Mouse (Mus musculus) CD4-positive, CD25-positive, alpha-beta regulatory T cell, adult 2 months (primary cell): ENCODE results near the gene Gbgt1.

Experiments used
- DNase-seq: peaks from one replicate; pipeline ENCODE4 v3.0.0-alpha.2; 2012; ENCODE audit warnings: low read depth, low spot score

Gene Gbgt1

GRCm38 (mm10) chr2:28498431-28498830 lies 1.7 kb downstream of the Gbgt1 start:
- DNase-seq: no peak

DNA sequence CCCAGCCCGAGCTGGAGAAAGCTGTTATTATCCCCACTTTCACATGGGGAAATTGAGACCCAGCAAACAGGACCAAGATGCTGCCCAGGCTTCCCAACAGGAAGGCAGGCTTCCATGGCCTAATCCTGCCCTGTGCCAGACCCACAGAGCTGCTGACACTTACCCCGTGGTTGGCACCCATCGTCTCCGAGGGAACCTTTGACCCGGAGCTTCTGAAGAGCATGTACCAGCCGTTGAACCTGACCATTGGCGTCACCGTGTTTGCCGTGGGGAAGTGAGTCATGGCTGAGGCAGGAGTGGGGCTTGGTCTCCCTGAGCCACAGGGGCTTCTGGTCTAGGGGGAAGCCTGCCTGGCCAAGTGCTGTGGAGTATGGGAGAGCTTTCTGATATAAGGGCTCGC lies 6.3 kb downstream of the Gbgt1 start:
- DNase-seq: no peak

DNA sequence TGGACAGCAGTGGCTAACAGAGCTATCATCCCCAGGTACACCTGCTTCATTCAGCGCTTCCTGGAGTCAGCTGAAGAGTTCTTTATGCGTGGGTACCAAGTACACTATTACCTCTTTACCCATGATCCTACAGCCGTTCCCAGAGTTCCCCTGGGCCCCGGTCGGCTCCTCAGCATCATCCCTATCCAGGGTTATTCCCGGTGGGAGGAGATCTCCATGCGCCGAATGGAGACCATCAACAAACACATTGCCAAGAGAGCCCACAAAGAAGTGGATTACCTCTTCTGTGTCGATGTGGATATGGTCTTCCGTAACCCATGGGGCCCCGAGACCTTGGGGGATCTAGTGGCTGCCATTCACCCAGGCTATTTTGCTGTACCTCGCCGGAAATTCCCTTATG lies 8.0 kb downstream of the Gbgt1 start:
- no peak for DNase-seq

- no peak for DNase-seq
Measured at GRCm38 (mm10) chr2:28505795-28506194, 9.1 kb downstream of the Gbgt1 start, which contains the start of gene Gm10134. Gm10134 (plus strand) TSS chr2:28506095.

GRCm38 (mm10) chr2:28506291-28506690 lies 9.6 kb downstream of the Gbgt1 start:
- no peak for DNase-seq

DNA sequence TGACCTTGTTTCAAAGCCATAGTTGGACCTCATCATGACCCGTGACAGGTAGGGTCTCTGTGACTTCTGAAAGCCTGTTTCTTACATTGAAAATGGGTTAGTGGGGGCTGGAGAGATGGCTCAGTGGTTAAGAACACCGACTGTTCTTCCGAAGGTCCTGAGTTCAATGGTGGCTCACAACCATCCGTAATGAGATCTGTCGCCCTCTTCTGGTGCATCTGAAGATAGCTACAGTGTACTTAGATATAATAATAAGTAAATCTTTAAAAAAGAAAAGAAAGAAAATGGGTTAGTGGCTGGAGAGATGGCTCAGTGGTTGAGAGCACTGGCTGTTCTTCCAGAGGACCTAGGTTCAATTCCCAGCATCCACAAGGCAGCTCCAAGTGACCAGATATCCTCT lies 14.9 kb downstream of the Gbgt1 start:
- peak; percentile 49 for DNase-seq

- DNase-seq: peak; percentile 85
Measured at GRCm38 (mm10) chr2:28512798-28513401, 16.2 kb downstream of the Gbgt1 start, which contains the start of gene Ralgds. Ralgds (plus strand) TSS chr2:28513125.

GRCm38 (mm10) chr2:28513431-28514370 lies 17.0 kb downstream of the Gbgt1 start:
- DNase-seq: peak; percentile 62

- peak; percentile 95 for DNase-seq
Measured at GRCm38 (mm10) chr2:28514489-28514888, 17.8 kb downstream of the Gbgt1 start.

- peak; percentile 94 for DNase-seq
Measured at GRCm38 (mm10) chr2:28517206-28517909, 20.7 kb downstream of the Gbgt1 start.

DNA sequence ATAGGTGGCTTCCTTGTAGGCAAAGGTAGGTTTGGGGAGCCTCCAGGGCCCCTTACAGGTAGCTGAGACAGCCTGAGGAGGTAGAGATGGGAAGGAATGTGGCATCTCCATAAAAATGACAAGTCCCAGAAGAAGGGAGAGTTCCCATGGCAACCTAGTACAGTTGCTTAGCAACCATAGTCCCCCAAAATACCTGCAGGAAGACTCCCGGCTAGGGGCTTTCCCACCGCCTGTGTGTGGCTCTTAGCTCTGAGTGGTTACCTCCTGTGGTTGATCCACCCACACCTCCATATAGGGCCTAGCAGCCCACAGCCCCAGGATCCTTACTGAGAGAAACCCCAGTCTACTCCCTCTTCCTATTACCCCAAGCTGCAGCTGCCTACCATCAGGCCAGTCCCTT lies 21.5 kb downstream of the Gbgt1 start:
- peak; percentile 87 for DNase-seq

- DNase-seq: no peak
Measured at GRCm38 (mm10) chr2:28520581-28520980, 23.9 kb downstream of the Gbgt1 start.

DNA sequence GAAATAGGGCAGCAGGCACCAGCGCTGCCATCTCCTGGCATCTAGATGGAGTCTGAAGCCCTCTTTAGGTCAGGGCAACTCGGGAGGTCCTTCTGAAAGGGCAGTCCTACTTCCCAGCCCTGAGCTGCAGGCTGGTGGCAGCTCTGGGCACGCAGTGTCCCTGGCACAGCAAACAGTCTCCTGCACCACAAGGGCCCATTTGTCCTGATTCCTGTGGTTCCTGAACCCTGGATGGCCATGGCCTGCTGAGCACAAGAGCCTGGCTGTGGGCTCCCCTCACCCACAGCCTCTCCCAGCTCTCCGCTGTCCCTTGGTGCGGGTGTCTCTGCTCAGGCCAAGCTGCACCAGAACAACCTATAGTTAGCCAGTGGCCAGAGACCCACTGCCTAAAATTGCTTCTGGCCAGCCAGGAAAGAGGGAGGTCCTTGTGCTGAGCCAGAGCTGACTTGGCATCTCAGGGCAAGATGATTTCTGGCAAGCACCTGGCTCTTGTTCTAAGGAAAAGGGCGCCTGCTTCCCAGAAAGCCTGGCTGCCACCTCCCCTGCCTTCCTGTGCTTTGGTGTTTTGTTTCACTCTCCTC lies 25.0 kb downstream of the Gbgt1 start:
- DNase-seq: no peak

DNA sequence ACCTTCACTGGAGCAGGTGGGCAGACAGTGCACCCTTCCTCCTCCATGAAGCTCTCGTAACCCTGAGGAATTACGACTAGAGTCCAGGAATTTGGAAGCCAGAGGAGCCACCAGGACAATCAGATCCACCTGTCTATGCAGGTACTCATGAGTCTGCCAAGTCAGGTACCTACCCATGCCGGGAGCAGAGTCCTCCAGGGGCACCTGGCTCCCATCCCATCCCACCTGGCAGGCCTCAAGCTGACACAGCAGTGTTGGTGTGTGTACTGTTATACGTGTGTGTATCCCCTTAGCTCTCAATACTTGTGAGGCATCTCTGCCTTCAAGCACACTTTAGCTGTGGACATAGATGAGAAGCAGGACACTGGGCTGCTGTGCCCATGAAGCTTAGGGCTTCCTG lies 25.5 kb downstream of the Gbgt1 start:
- no peak for DNase-seq

GRCm38 (mm10) chr2:28523643-28524117 lies 27.0 kb downstream of the Gbgt1 start:
- peak; percentile 53 for DNase-seq

- DNase-seq: no peak
Measured at GRCm38 (mm10) chr2:28524406-28524805, 27.7 kb downstream of the Gbgt1 start.

GRCm38 (mm10) chr2:28525219-28525942 lies 28.7 kb downstream of the Gbgt1 start:
- peak; percentile 73 for DNase-seq

GRCm38 (mm10) chr2:28525943-28526876 lies 29.5 kb downstream of the Gbgt1 start:
- DNase-seq: peak; percentile 73

DNA sequence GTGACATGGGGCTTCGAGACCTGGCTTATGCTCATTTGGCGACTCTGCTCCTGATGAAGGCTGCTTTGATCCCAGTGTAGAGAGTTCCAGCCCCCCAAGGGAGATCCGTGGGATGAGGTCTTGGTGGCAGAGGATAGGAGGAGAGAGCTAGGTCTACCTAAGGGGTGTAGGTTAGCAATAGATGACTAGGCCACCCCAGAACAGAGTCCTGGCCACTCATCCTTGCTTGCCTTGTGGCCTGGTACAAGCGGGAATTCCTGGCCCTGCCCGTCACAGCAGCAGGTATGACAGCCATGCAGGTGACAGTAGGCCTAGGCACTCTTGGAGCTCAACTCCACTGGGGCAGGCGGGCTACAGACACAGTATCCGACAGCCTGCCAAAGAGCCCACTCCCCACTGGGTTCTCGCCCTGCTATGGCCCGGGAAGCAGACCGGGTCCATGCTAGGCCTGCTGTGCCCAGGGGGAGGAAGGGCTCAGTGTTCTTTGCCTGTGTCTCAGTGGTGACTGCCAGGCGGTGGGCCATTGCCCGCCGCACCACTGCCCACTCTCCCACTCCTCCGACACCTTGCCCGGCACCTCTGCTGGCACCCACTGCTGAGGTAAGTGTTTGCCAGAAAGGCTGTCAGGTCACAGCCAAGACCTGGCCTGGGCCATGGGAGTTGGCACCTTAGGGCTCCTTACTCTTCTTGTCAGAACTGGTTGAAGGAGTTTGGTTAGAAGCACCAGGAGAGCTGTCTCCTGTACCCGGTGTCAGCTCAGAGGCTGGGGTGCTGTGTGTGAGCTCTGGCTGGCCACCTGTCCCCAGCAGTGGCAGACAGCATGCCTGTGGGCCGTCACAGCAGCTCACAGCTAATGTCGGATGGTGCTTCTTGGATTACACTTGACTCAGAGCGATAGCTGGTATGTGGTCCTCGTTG lies 31.0 kb downstream of the Gbgt1 start:
- DNase-seq: no peak
